Mouse (Mus musculus) limb, embryonic 14.5 days (tissue): ENCODE data around the gene Bpifc. TPM values are rescaled to one million over a fixed set of nuclear protein-coding genes. Genes with fewer than 3 reads are reported as not detected.

Experiments used
- ATAC-seq: fragments of 200-750 bp; cut with Nextera tagmentation; 2 replicates; pipeline ENCODE4 v1.8.0; 2017; ENCODE audit warnings: low read depth, moderate number of reproducible peaks, moderate TSS enrichment; ENCODE audit not compliant: low FRiP score
- DNase-seq: peaks from one replicate; pipeline ENCODE4 v3.0.0-alpha.2; 2015; ENCODE audit warnings: low spot score
- H3K27ac ChIP-seq: fragments of 300-500 bp; sonication (generic); replicated peaks from 2 replicates; pipeline ENCODE4 v1.5.1; 2014; ENCODE audit warnings: low read depth, mild to moderate bottlenecking, low read length, moderate library complexity, mixed read lengths
- H3K27me3 ChIP-seq: fragments of 300-500 bp; sonication (generic); 2 replicates; pipeline ENCODE4 v1.6.1; 2014; ENCODE audit warnings: low read length, mixed read lengths; ENCODE audit not compliant: control insufficient read depth, insufficient read depth
- H3K36me3 ChIP-seq: fragments of 300-500 bp; sonication (generic); 2 replicates; pipeline ENCODE4 v1.6.1; 2014; ENCODE audit warnings: mild to moderate bottlenecking, low read length, moderate library complexity, mixed read lengths; ENCODE audit not compliant: control insufficient read depth, insufficient read depth
- H3K4me1 ChIP-seq: fragments of 300-500 bp; sonication (generic); 2 replicates; pipeline ENCODE4 v1.6.1; 2014; ENCODE audit warnings: antibody characterized with exemption, low read length, mixed read lengths; ENCODE audit not compliant: control insufficient read depth, insufficient read depth
- H3K4me2 ChIP-seq: fragments of 300-500 bp; sonication (generic); replicated peaks from 2 replicates; pipeline ENCODE4 v1.6.1; 2014; ENCODE audit warnings: low read depth, mild to moderate bottlenecking, low read length, moderate library complexity; ENCODE audit not compliant: severe bottlenecking
- H3K4me3 ChIP-seq: fragments of 300-500 bp; sonication (generic); replicated peaks from 2 replicates; pipeline ENCODE4 v1.5.1; 2014; ENCODE audit warnings: low read length
- H3K9ac ChIP-seq: fragments of 300-500 bp; sonication (generic); 2 replicates; pipeline ENCODE4 v1.6.1; 2014; ENCODE audit warnings: mild to moderate bottlenecking, low read depth, low read length, moderate library complexity; ENCODE audit not compliant: severe bottlenecking
- H3K9me3 ChIP-seq: fragments of 300-500 bp; sonication (generic); 2 replicates; pipeline ENCODE4 v1.6.1; 2016; ENCODE audit warnings: low read length; ENCODE audit not compliant: control insufficient read depth
- POLR2A ChIP-seq: fragments of 200-500 bp; IDR thresholded peaks from 2 replicates; pipeline ENCODE4 v1.8.0; 2012; ENCODE audit warnings: inconsistent platforms, mild to moderate bottlenecking, moderate library complexity, borderline replicate concordance; ENCODE audit not compliant: insufficient read depth, insufficient read length; ENCODE audit errors: extremely low read depth
- WGBS: fragments of 180-500 bp; shearing (Covaris S2); extraction: QIAGEN DNeasy Blood & Tissue Kit; methylation state at CpG from one replicate; pipeline ENCODE4 v1.1.7; 2014; 5-methylcytosine and 5-hydroxymethylcytosine counted together
- polyA plus RNA-seq, 2 experiments: library from polyadenylated mRNA; depleted of rRNA in 1 of 2; stranded (reverse) in 1 of 2; unstranded in 1 of 2; fragments of >200 nt; fragmentation: Nextera tagmentation in 1 of 2; extraction: Ambion mirVana in 1 of 2; gene quantifications; 2 replicates each; pipeline versions ENCODE4 v1.2.1 to v1.2.3; 2012 to 2014

Bpifc gene
- polyA plus RNA-seq, 2 experiments = 4.0 to 9.4 TPM

- TF ChIP-seq POLR2A = no peak
- DNase-seq (no peak), ATAC-seq (no peak)
- Histone ChIP-seq H3K4me3 (no peak overlapping the region), H3K4me2 (no peak overlapping the region), H3K27ac (no peak overlapping the region), H3K27me3 (no peaks in the 10 kb centered on the region), H3K36me3 (no peaks in the 10 kb centered on the region), H3K9ac (no peak overlapping the region), H3K9me3 (no peaks in the 10 kb centered on the region), H3K4me1 (no peaks in the 10 kb centered on the region)
- WGBS = 38% methylated on average over 2 of the region's 2 CpGs
Observed at GRCm38 (mm10) chr10:85966476-85966875, 45.2 kb downstream of the Bpifc start.

- Histone ChIP-seq H3K4me2 (no peak overlapping the region), H3K27me3 (no peaks in the 10 kb centered on the region), H3K9me3 (no peaks in the 10 kb centered on the region), H3K9ac (no peak overlapping the region), H3K36me3 (no peaks in the 10 kb centered on the region), H3K4me3 (no peak overlapping the region), H3K27ac (no peak overlapping the region), H3K4me1 (no peaks in the 10 kb centered on the region)
- TF ChIP-seq POLR2A = no peak
- 85% methylated on average over 7 of the region's 7 CpGs for WGBS
- DNase-seq (no peak), ATAC-seq (no peak)
Observed at GRCm38 (mm10) chr10:85964316-85964715, 47.4 kb downstream of the Bpifc start.

- H3K27ac ChIP-seq = no peak overlapping the region
- no peaks in the 10 kb centered on the region for H3K9me3 ChIP-seq
- no peaks in the 10 kb centered on the region for H3K4me1 ChIP-seq
- no peak overlapping the region for H3K4me2 ChIP-seq
- no peak for DNase-seq
- no peaks in the 10 kb centered on the region for H3K36me3 ChIP-seq
- 64% methylated on average over 9 of the region's 9 CpGs for WGBS
- H3K9ac ChIP-seq = no peak overlapping the region
- no peaks in the 10 kb centered on the region for H3K27me3 ChIP-seq
- ATAC-seq = no peak
- no peak overlapping the region for H3K4me3 ChIP-seq
- TF ChIP-seq POLR2A = no peak
Observed at GRCm38 (mm10) chr10:85962897-85963296, 48.8 kb downstream of the Bpifc start.

- Histone ChIP-seq H3K36me3 (peaks cover 26% of the 10 kb centered on the region), H3K9me3 (no peaks in the 10 kb centered on the region), H3K4me3 (peak within 1 kb of the TSS; percentile 94), H3K27me3 (no peaks in the 10 kb centered on the region), H3K4me1 (no peaks in the 10 kb centered on the region), H3K4me2 (peak within 1 kb of the TSS; percentile 77), H3K27ac (peak within 1 kb of the TSS; percentile 83), H3K9ac (peak within 1 kb of the TSS; percentile 94)
- WGBS = 0% methylated on average over 36 of the region's 38 CpGs
- ATAC-seq (peak; percentile 90), DNase-seq (peak; percentile 98)
- peak; percentile 59; the same call in 1 of the 2 replicates for TF ChIP-seq POLR2A
Observed at GRCm38 (mm10) chr10:85957464-85957950, 54.2 kb downstream of the Bpifc start, which contains the start of gene Rtcb. Gene Rtcb, minus strand, starts transcription at chr10:85957823.

GRCm38 (mm10) chr10:85956871-85957419 is 54.8 kb downstream of the Bpifc start:
- Histone ChIP-seq H3K4me1 (no peaks in the 10 kb centered on the region), H3K27ac (peak overlapping the region; percentile 83), H3K4me2 (peak overlapping the region; percentile 77), H3K4me3 (peak overlapping the region; percentile 94), H3K9me3 (no peaks in the 10 kb centered on the region), H3K9ac (peak overlapping the region; percentile 94), H3K27me3 (no peaks in the 10 kb centered on the region), H3K36me3 (peaks cover 31% of the 10 kb centered on the region)
- DNase-seq = no peak
- 2% methylated on average over 20 of the region's 20 CpGs for WGBS
- no peak for TF ChIP-seq POLR2A
- ATAC-seq = no peak
